Mouse (Mus musculus) hematopoietic stem cell, adult 5-6 weeks (primary cell): Measurements from ENCODE around the gene Eps8. TPM values are rescaled to one million over a fixed set of nuclear protein-coding genes. Genes with fewer than 3 reads are reported as not detected.

Experiments
- ATAC-seq, 2 experiments: fragments of 125-278 bp in 1 of 2; replicated peaks in 1 of 2; 2 replicates each; pipeline ENCODE4 v1.8.0; 2016 to 2017; ENCODE audit warnings: inconsistent platforms in 2 of 2, mild to moderate bottlenecking in 2 of 2, moderate number of reproducible peaks in 2 of 2, low read depth in 1 of 2, moderate TSS enrichment in 1 of 2; ENCODE audit not compliant: low FRiP score in 2 of 2, poor library complexity in 2 of 2, severe bottlenecking in 2 of 2, insufficient read depth in 1 of 2, low TSS enrichment in 1 of 2
- total RNA-seq: library from RNA; stranded (forward); fragments of 172-1452, 232-1000 nt; gene quantifications from 2 replicates; pipeline ENCODE4 v1.2.3, GENCODE M21; 2017

The Eps8 gene
- total RNA-seq, 1 experiment from 2014 or later = 19.0 TPM

DNA sequence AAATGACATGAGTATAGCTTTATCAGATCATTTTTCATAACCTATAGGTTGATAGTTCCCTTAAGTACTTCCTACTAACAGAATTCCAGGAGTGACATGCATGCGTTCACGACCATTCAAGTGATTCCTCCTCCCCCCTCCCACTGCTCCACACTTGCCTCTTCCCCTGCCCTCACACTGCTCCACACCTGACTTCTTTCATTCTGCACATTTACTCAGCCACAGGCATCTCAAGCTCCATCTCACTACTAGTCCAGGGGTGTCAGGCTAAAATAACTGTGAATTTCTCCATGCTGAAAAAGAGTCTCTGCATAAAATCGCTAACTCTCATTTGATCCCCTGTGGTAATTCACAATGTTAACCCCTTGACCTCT lies 65.4 kb downstream of the Eps8 start:
- no peak for ATAC-seq

DNA sequence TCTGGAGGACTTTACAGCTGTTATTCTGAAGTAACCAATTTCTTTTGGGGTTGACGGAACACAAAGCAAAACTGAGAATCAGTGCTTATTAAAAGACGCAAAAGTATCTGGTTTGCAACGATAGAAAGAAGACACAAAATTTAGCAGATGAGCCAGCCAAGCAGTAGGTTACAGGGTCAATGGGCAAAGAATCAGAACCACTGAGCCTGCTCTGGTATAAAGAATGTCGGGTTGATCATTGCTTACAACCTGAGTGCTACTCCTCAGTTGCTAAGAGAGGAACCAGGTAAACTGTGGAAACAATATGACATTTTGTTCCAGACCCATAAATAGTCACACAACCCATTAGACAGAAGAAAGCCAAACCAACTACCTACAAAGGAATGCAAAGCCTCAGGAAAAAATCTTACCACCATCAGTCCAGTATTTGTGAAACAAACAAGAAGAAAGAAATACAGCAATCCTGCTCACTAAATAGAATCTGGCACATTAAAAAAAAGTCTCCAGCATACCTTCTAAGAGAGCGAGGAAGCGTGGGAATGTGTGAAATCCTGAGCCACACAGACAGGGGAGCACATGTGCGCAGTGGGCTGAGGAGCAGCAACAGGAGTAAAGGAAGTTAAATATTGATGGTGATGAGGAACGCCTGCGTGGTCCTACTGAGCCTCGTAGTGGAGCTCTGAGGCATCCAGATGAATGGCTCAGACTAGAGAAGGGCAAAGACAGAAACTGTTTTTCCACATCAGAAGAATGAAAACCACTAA lies 66.0 kb downstream of the Eps8 start:
- ATAC-seq = no peak

DNA sequence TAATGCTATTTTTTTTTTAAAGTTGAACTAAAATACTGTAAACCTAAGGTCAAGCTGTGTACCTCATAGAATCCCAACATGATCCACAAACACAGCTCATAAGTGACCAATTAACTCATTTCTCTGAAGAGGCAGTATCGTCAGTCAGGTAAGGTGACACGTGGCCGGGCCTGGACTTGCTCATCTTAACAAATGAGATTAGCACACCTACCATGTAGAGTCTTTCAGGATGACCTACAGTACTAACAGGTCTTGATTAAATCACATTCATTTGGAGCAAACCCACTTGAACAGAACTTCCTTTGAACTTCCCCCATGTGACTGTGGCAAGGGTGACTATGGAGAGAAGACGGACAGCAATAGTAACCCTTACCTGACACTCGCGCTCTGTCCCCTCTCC lies 66.8 kb downstream of the Eps8 start:
- ATAC-seq = no peak

DNA sequence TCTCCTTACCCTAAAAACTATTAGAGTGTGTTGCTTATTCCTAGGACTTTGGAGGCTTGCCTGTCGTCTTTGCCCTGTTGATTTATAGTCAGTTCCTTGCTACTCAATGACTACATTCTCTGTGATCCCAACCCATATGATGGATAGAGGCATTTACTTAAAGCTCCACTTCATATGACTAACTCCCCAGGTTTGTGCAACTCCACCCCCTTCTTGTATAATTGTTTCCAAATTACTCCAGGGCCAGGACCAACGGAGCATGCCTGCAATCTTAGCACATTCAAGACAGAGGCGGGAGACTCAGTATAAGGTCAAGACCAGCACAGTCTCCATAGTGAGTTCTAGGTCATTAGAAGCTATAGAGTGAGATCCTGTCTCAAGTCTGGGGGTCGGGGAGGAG lies 69.4 kb downstream of the Eps8 start:
- ATAC-seq = no peak

DNA sequence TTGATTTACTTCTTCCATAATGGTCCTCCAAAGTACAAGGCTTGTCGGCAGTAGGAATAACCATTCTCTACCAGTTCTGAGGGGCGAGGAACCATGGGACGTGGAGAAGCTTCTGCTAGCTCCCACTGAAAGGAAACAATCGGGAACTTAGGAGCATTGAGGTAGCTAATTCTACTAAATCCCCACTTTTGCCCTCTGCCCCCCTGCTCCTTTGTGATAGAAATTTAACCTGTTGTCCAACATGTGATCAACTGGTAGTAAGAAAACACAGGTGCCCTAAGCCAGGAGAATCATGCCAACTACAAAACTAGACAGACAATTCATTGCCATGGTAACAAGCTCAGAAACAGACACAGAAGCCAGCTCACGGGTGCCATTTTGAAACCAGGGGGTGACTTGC lies 71.6 kb downstream of the Eps8 start:
- ATAC-seq = no peak

DNA sequence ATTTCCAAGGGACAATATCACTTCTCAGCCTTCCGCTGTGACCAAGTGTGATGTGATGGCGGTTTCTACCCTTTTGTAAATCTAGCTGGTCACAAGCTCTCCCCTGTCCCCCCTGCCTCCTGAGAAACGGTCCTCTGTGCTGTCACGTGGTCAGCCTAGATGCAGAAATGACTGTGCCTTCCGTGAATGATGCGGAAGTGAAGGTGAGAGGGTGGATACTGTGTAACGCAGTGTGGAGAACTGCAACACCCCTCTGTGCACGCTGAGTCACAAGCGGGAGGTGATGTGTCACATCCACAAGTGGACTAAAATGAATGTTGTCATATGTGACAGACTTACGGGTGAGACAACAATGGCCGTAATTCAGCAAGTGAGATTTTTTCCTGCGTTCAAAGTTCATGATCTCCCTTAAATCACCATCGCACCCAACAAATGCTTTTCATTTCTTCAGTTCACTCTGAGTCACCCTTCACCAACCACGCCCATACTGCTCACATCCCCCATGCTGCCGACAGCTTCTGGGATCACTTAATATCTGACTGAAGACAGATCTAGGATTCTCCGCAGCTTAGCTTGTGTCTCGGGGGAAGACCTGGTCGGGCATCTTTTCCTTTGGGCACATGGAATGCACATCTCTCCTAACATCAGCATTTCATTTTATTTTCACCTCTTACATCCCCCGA lies 72.3 kb downstream of the Eps8 start:
- no peak for ATAC-seq

DNA sequence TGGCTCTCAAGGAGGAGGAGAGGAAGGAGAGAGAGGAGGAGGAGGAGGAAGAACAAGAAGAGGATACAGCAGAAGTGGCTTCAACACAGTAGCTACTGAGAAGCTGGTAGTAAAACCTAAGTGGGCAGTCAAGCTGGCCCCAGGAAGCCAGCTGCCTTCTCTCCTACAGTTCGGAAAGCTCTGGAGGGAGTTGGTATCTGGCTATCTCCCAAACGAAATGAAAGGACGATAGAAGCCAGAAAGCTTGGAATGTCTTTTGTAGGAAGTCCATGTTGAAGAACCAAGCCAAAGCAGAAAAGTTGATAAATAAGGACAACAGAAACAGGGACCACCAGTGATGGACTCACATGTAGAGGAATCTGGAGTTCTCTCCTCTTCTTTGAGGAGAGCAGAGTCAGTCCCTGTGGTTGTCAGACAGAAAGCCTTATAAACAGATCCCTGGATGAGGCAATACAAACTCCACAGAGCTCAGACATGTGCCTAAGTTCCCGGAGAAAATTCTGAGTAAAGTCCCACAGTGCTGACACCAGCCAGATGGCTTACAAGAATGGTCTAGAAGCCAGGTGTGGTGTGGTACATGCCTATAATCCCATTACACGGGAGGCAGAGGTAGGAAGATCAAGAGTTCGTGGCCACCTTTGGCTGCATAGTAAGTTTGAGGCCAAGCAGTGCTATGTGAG lies 73.2 kb downstream of the Eps8 start:
- no peak for ATAC-seq

DNA sequence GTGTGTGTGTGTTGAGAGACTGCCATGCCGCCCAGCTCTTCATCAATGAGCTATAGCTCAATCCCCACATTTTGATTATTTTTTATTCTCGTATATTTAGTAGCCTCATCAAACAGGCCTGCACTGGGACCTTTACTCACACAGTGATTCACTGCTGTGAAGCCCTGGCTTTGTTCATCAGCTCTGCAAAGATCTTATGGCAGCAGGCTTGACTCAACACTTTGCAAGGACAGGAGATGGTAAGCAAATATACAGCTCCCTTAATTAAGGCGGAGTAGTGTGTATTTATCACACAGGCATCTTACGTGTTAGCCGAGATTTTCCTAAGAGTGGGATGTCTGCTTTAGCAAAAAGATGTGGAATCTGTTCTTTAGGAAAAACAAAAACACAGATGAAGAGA lies 74.2 kb downstream of the Eps8 start:
- no peak for ATAC-seq

DNA sequence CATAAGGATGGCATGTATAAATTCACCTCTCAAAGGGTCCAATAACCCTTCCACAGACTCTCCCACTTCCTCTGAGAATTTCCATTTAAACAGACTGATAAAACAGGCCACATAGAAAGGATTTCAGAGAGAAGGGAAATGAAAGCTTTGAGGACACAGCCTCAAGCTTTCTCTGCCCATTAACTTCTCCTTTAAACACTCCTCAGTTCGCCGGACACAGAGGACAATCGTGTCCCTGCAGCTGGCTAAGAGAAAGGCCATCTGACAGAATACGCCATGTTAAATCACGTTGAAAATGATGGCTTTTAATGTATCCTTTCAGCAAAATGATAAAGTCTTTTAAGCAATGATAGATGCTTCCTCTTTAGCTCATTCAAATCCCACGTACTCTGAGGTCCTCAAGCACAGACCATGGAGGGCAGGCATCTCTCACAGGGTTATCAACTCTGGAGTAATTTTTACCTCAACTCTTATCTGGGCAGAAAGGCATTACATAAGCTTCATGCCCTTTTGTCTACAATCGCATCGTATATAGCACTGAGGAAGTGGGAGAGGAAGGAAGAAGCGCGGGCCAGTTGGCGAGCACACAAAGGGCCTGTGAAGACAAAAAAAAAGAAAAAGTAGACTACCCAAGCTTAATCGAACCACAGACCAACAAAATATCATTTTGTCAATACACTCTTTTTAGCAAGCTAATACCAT lies 77.9 kb downstream of the Eps8 start:
- peak; percentile 23 to 63; a peak in 3 of 4 replicates for ATAC-seq

DNA sequence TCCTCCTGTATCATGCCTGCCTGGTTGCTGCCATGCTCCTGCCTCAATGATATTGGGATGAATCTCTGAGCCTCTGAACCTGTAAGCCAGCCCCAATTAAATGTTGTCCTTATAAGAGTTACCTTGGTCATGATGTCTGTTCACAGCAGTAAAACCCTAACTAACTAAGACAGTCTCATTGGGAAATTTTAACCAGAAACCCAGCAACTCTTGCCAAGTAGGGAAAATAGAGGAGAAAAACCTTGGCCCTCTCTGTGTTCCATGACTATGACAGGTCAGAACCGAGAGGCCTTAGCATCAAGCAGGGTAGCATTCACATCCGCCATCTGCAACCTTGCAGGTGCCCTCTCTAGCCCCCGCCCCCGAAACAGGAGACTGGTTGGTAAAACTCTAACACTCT lies 78.6 kb downstream of the Eps8 start:
- no peak for ATAC-seq

DNA sequence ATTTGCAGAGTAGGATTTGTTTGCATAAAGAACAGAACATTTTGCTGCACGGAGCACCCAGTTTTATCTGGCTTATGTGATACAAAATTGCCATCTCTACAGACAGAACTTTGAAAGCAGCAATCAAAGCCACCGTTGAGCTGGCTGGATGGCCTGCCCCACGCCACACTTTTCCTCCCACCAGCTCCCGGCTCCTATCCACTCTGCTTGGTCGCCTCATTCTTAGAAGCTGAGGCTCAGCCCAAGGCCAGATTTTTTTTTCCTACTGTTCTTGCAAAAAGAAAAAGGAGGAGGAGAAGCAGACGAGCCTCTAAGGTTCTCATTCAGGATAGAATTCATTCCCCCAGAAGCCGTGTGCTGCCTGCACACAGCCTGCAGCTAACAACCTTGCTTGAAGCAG lies 80.8 kb downstream of the Eps8 start:
- no peak for ATAC-seq

DNA sequence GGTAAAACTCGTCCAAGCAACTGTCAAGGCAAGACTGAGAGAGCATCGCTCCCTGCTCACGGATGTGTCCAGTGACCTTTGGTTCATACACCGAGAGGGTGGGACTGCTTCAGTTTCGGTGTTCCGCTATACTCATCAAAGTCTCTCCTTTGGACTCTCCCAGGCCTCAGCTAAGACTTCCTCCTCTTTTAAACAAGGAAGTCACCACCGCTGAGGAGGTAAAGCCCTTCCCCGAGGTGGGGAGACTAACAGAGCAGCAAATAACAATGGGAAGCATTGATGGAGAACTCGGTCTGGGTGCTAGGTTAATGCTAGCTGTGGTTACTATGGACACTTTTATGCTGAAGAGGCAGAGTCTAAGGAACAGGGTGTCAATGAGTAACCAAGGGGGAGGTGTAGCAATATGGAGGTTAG lies 84.0 kb downstream of the Eps8 start:
- peak; percentile 66 to 93 for ATAC-seq

DNA sequence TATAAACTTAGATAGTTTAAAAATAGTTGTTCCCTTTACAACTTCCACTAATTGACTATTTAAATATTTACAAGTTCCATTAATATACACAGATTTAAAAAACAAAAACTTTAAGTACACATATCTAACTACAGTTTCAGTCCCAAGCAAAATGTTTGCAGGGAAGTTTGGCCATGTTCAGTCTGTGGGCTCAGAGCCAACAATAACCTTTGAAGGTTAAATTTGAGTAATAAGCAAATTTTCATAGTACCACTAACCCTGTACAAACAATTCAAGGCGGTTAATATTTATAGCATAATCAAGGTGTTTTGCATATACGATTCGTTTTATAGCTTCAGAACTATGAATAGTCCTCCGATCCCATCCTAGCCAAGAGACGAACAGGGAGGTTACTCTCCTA lies 84.7 kb downstream of the Eps8 start:
- no peak for ATAC-seq

DNA sequence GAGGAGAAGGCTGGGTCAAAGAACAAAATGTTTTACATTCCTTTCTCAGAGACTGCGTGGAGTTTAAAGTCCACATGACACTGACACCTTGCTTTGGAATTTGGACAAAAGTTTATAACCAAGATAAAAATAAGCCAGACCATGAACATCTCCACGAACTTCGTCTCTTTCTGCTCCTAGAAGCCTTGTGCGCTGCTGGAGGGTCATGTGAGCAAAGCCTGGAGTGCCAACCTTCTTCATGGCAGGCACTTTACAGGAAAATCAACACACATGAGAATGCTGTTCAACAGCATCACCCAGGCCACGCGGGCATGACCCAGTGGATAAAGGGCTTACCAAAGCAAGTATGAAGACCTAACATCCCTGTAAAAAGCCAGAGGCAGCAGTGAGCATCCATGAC lies 85.6 kb downstream of the Eps8 start:
- no peak for ATAC-seq

DNA sequence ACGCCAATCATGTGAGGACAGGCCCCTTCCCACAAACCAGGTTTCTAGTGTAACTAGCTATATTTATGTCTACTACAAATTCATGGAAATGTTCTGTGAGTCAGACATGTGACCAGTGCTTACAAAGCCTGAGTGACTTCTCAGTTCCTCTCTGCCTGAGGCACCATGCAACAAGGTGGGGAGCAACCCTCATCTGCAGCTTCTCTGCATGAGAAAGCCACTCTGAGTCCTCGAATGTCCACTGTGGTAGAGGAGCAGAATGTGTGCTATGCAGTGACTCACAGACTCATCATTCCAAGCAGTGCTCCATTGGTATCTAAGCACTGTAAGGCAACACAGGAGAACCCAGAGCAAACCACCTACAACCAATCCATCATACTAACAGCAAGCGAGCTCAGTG lies 88.8 kb downstream of the Eps8 start:
- ATAC-seq = no peak; a peak in 2 of 4 replicates

DNA sequence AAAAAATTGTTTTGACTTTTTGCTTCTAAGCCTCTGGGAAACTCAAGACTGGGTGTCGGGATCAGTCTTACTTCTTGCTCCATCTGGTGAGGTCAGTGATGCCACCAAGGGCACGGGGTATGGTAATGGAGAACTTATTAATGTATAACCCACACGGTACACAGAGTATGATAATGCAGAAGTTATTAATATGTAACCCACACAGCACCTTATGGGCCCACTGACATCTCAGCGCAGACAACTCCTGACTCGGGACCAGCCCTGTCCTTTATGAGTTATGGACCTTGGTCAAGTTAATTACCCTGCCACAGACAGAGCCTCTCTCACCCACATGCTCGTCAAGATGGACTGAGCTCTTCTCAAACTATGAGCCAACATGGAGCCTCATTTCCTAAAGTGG lies 89.2 kb downstream of the Eps8 start:
- ATAC-seq = no peak

DNA sequence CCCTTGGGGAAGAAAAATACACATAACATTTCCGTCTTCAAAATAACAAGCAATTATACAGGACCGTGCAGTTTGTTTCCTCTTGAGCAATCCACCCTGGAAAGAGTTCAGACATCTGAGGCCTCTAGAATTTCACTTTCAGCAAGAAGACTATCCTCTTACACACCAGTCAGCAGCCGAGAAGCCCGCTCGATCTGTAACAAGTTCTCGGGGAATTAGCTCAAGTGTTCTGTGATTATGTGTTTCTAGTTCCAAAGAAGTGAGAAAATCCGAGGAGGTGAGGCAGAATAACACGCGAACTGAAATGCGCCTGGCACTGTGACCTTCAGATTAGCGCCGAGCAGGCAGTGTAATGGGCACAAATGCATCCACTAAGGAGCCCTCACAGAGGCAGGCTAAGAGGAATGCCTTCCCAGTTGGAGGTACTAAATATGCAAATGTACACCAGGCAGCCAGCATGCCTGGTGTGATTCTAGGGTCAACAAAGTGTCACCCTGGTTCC lies 94.3 kb downstream of the Eps8 start:
- no peak for ATAC-seq

DNA sequence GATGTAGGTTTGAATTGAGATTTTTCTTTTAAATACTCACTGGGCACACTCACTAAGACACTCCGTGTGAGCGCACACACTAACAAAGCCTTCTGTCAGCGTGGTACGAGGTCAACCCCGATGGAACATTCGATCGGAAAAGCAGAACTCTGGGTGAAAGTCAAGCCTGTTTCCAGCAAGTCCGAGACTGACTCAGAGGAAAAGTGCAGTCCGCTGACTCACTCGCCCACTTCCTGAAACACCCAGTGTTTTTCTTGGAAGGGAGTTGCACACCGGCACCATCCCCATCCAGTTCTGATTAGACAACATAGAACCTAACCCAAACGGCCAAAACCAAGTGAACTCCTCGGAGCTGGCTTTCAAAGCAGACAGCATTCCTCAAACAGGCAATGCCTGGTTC lies 95.8 kb downstream of the Eps8 start:
- ATAC-seq = peak; percentile 75 to 76
